Mouse (Mus musculus) olfactory bulb, adult 2 months (tissue): ENCODE data around the gene Crygs.

Experiments
- CTCF ChIP-seq: fragments of 200-500 bp; IDR thresholded peaks from 2 replicates; pipeline ENCODE4 v1.5.1; 2012; ENCODE audit warnings: low read depth, mild to moderate bottlenecking, low read length, moderate library complexity; ENCODE audit not compliant: insufficient read depth
- POLR2A ChIP-seq: fragments of 200-500 bp; IDR thresholded peaks from 2 replicates; pipeline ENCODE4 v1.6.1; 2012; ENCODE audit warnings: mild to moderate bottlenecking, low read depth, low read length, moderate library complexity; ENCODE audit not compliant: insufficient read depth

GRCm38 (mm10) chr16:22766738-22767211 lies 44.6 kb downstream of the Crygs start:
- no peak for TF ChIP-seq POLR2A
- no peak for TF ChIP-seq CTCF
